Mouse (Mus musculus) T-helper 1 cell (primary cell): Measurements from ENCODE around the gene Gm17268.

ENCODE experiments used
- in situ Hi-C: fragments of 300-600 bp; cut with MboI, MseI; formaldehyde crosslinking; loops from one replicate; pipeline ENCODE4 v1.15.1; 2025; ENCODE audit warnings: high pct_unique_total_duplicates

Gm17268 gene

GRCm38 (mm10) chr11:82038535-82038934, at the start of gene Gm17268:
TSS of gene Gm17268 (minus strand) at chr11:82038562.
- in situ Hi-C loops: no loop called here

GRCm38 (mm10) chr11:82084360-82084759, 46.0 kb upstream of the Gm17268 start:
- in situ Hi-C loops: loop anchor here (10.0 kb wide), 1 partner anchor 690 kb away; no protein-coding TSS in a partner anchor

- in situ Hi-C loops: loop anchor here (10.0 kb wide), 1 partner anchor 686 kb away; no protein-coding TSS in a partner anchor
Observed at GRCm38 (mm10) chr11:82080865-82081264, 42.5 kb upstream of the Gm17268 start.

- in situ Hi-C loops: no loop called here
Observed at GRCm38 (mm10) chr11:82078136-82078730, 39.9 kb upstream of the Gm17268 start.

GRCm38 (mm10) chr11:82077031-82077430, 38.7 kb upstream of the Gm17268 start:
- in situ Hi-C loops: no loop called here

- in situ Hi-C loops: no loop called here
Observed at GRCm38 (mm10) chr11:82073686-82074085, 35.3 kb upstream of the Gm17268 start.

- in situ Hi-C loops: no loop called here
Observed at GRCm38 (mm10) chr11:82072984-82073383, 34.6 kb upstream of the Gm17268 start.

- in situ Hi-C loops: no loop called here
Observed at GRCm38 (mm10) chr11:82072374-82072773, 34.0 kb upstream of the Gm17268 start.

- in situ Hi-C loops: no loop called here
Observed at GRCm38 (mm10) chr11:82071076-82071475, 32.7 kb upstream of the Gm17268 start.

- in situ Hi-C loops: no loop called here
Observed at GRCm38 (mm10) chr11:82066953-82067571, 28.7 kb upstream of the Gm17268 start.

GRCm38 (mm10) chr11:82063454-82063853, 25.1 kb upstream of the Gm17268 start:
- in situ Hi-C loops: no loop called here

GRCm38 (mm10) chr11:82062226-82062625, 23.9 kb upstream of the Gm17268 start:
- in situ Hi-C loops: no loop called here

GRCm38 (mm10) chr11:82057646-82058045, 19.3 kb upstream of the Gm17268 start, which contains the start of gene Ccl11:
TSS of gene Ccl11 (plus strand) at chr11:82057823.
- in situ Hi-C loops: no loop called here

- in situ Hi-C loops: loop anchor here (5.0 kb wide), 1 partner anchor 128 kb away; no protein-coding TSS in a partner anchor
Observed at GRCm38 (mm10) chr11:82053849-82054248, 15.5 kb upstream of the Gm17268 start.

- in situ Hi-C loops: no loop called here
Observed at GRCm38 (mm10) chr11:82047746-82048415, 9.5 kb upstream of the Gm17268 start.

- in situ Hi-C loops: no loop called here
Observed at GRCm38 (mm10) chr11:82045471-82045870, 7.1 kb upstream of the Gm17268 start, which contains the start of gene Ccl7. TSS of gene Ccl7 (plus strand) at chr11:82045712.

GRCm38 (mm10) chr11:82041671-82042080, 3.3 kb upstream of the Gm17268 start:
- in situ Hi-C loops: no loop called here

GRCm38 (mm10) chr11:82039132-82039660, 834 bp upstream of the Gm17268 start:
- in situ Hi-C loops: no loop called here

GRCm38 (mm10) chr11:82035857-82036256, 2.5 kb downstream of the Gm17268 start:
- in situ Hi-C loops: no loop called here

GRCm38 (mm10) chr11:82035356-82035755, 3.0 kb downstream of the Gm17268 start, which contains the start of gene Ccl2:
TSS of gene Ccl2 (plus strand) at chr11:82035571.
- in situ Hi-C loops: no loop called here

- in situ Hi-C loops: no loop called here
Observed at GRCm38 (mm10) chr11:82034446-82034845, 3.9 kb downstream of the Gm17268 start.

GRCm38 (mm10) chr11:82032678-82033344, 5.6 kb downstream of the Gm17268 start:
- in situ Hi-C loops: no loop called here
